Mouse (Mus musculus) gastrocnemius, adult 2 months (tissue): ENCODE measurements around the gene Ghrh. TPM values are rescaled to one million over a fixed set of nuclear protein-coding genes. Genes with fewer than 3 reads are reported as not detected.

ENCODE experiments used
- DNase-seq: peaks from one replicate; pipeline ENCODE4 v3.0.0; 2022
- H3K27ac ChIP-seq: fragments of 200-600 bp; 2 replicates; pipeline ENCODE4 v1.8.1; 2022; ENCODE audit warnings: mild to moderate bottlenecking
- H3K4me3 ChIP-seq: fragments of 200-600 bp; 2 replicates; pipeline ENCODE4 v1.8.1; 2022; ENCODE audit warnings: mild to moderate bottlenecking, moderate library complexity
- CTCF ChIP-seq: fragments of 200-600 bp; IDR thresholded peaks from 2 replicates; pipeline ENCODE4 v1.8.1; 2022; ENCODE audit warnings: antibody characterized with exemption, mild to moderate bottlenecking, moderate library complexity
- intact Hi-C: fragments of 180-260 bp; cut with DNase I; formaldehyde crosslinking; loops from one replicate; pipeline ENCODE4 v1.15.1; 2025
- total RNA-seq, 2 experiments: library from RNA; stranded (reverse); gene quantifications; 2 replicates each; pipeline ENCODE4 v1.2.3; 2021

Ghrh gene
- total RNA-seq, 2 experiments from 2014 or later, result not detected

GRCm38 (mm10) chr2:157340221-157340741 is 7.0 kb downstream of the Ghrh start:
- intact Hi-C loops, result no loop called here
- Histone ChIP-seq H3K27ac (no peak overlapping the region), H3K4me3 (no peak overlapping the region)
- no peak for DNase-seq
- TF ChIP-seq CTCF, result no peak

- intact Hi-C loops, result no loop called here
- no peak for TF ChIP-seq CTCF
- H3K27ac ChIP-seq, result no peak overlapping the region
- no peak overlapping the region for H3K4me3 ChIP-seq
- no peak for DNase-seq
Observed at GRCm38 (mm10) chr2:157339532-157339931, 7.8 kb downstream of the Ghrh start.

- TF ChIP-seq CTCF, result peak; percentile 71
- intact Hi-C loops, result no loop called here
- Histone ChIP-seq H3K4me3 (no peak overlapping the region), H3K27ac (no peak overlapping the region)
- DNase-seq, result peak; percentile 75
Observed at GRCm38 (mm10) chr2:157338663-157339062, 8.6 kb downstream of the Ghrh start.

GRCm38 (mm10) chr2:157332059-157332458 is 15.2 kb downstream of the Ghrh start:
- Histone ChIP-seq H3K4me3 (no peak overlapping the region), H3K27ac (no peak overlapping the region)
- no peak for DNase-seq
- intact Hi-C loops, result loop anchor here (5.0 kb wide), 1 partner anchor 35 kb away; no protein-coding TSS in a partner anchor
- no peak for TF ChIP-seq CTCF

- intact Hi-C loops, result no loop called here
Observed at GRCm38 (mm10) chr2:157328570-157328969, 18.7 kb downstream of the Ghrh start.

GRCm38 (mm10) chr2:157328106-157328505 is 19.2 kb downstream of the Ghrh start:
- Histone ChIP-seq H3K4me3 (no peak overlapping the region), H3K27ac (no peak overlapping the region)
- DNase-seq, result no peak
- intact Hi-C loops, result no loop called here
- TF ChIP-seq CTCF, result no peak

More at GRCm38 (mm10) chr2:157328570-157328969, 18.7 kb downstream of the Ghrh start:
- DNase-seq, result no peak
- Histone ChIP-seq H3K27ac (no peak overlapping the region), H3K4me3 (no peak overlapping the region)
- TF ChIP-seq CTCF, result no peak

- Histone ChIP-seq H3K4me3 (no peak overlapping the region), H3K27ac (0 out of 2 replicates have a peak overlapping the region, but pooled peaks have one; percentile 40)
- no peak for TF ChIP-seq CTCF
- intact Hi-C loops, result no loop called here
- DNase-seq, result no peak
Observed at GRCm38 (mm10) chr2:157325238-157325637, 22.1 kb downstream of the Ghrh start.

- DNase-seq, result no peak
- intact Hi-C loops, result no loop called here
- no peak overlapping the region for H3K4me3 ChIP-seq
- no peak overlapping the region for H3K27ac ChIP-seq
- no peak for TF ChIP-seq CTCF
Observed at GRCm38 (mm10) chr2:157322029-157322766, 25.1 kb downstream of the Ghrh start.

- TF ChIP-seq CTCF, result no peak
- Histone ChIP-seq H3K4me3 (no peak overlapping the region), H3K27ac (no peak overlapping the region)
- DNase-seq, result no peak
- intact Hi-C loops, result no loop called here
Observed at GRCm38 (mm10) chr2:157320886-157321285, 26.4 kb downstream of the Ghrh start.

- DNase-seq, result no peak
- no peak overlapping the region for H3K4me3 ChIP-seq
- H3K27ac ChIP-seq, result no peak overlapping the region
- TF ChIP-seq CTCF, result no peak
- intact Hi-C loops, result no loop called here
Observed at GRCm38 (mm10) chr2:157320135-157320534, 27.2 kb downstream of the Ghrh start.

- Histone ChIP-seq H3K4me3 (no peak overlapping the region), H3K27ac (no peak overlapping the region)
- DNase-seq, result no peak
- intact Hi-C loops, result no loop called here
- no peak for TF ChIP-seq CTCF
Observed at GRCm38 (mm10) chr2:157317220-157317619, 30.1 kb downstream of the Ghrh start.

GRCm38 (mm10) chr2:157316358-157316933 is 30.9 kb downstream of the Ghrh start:
- TF ChIP-seq CTCF, result no peak
- intact Hi-C loops, result no loop called here
- no peak for DNase-seq
- H3K27ac ChIP-seq, result no peak overlapping the region
- no peak overlapping the region for H3K4me3 ChIP-seq

GRCm38 (mm10) chr2:157315486-157315885 is 31.8 kb downstream of the Ghrh start:
- Histone ChIP-seq H3K27ac (no peak overlapping the region), H3K4me3 (no peak overlapping the region)
- TF ChIP-seq CTCF, result no peak
- intact Hi-C loops, result no loop called here
- no peak for DNase-seq
